Mouse (Mus musculus) fat pad, adult 2 months (tissue): ENCODE data around the gene Glipr1l2.
"Not testable (repeated sequence)": the region's sequence is repeated elsewhere in the genome, so short reads cannot be mapped to it uniquely, and the experiment has no call there.

Source experiments
- DNase-seq: peaks from one replicate; pipeline ENCODE4 v3.0.0-alpha.2; 2011; ENCODE audit warnings: low read depth, low spot score; ENCODE audit errors: extremely low read depth

Glipr1l2 gene

DNA sequence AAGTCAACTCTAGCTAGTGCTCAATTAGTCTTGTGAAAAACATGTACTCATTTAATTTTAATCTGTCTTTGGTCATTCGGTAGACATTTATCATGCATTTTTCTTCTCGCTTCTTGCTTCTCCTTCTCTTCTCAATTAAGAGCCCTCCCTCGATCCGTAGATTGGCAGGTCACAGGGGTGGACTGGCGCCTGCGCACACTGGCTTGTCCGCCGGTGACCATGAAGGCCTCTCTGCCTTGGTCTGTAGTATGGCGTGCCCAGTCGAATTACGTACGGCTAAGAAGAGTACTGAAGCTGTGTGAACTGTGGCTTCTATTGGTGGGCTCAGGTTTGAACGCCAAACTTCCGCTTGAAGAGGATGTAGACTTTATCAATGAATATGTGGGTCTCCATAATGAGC lies at the start of gene Glipr1l2:
Gene Glipr1l2 (plus strand): TSS at position 198 of the 400 bp plus-strand sequence.
- DNase-seq, result no peak

DNA sequence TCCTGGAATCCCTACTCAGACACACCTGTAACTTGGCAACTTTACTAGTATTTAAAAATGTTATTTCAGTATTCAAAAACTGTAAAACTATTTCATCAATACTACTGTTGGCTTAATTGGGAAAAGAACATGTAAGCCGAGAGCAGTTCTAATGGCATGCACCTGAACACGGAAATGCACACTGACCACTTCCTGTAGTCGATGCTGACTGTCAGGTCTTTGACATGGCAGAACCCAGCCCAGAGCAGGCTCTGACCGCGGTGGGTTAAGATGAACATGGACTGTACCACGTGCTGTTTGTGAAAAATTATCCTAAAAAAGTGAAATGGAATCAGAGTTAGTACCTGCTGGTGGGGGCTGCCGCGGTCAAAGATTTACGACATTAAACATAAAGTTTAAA lies 39.6 kb upstream of the Glipr1l2 start:
- DNase-seq, result not testable (repeated sequence)

DNA sequence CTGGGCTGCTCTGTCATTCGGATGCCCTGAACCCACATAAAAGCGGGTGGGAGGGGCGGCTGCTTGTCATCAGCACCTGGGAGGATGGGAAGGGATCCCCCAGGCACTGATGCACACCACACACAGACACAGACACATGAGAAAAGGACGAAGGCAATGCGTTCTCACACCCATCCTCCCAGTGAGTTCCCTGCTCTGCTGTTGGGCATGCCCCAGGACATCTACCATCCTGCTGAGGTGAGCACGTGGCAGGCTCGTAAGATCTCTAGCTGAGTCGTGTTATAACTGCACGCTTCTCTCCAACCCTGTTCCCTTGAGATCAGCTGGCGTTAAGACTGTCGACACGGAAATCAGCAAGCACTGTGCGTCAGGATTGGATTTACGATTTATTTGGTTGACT lies 38.9 kb upstream of the Glipr1l2 start:
- DNase-seq, result not testable (repeated sequence)

DNA sequence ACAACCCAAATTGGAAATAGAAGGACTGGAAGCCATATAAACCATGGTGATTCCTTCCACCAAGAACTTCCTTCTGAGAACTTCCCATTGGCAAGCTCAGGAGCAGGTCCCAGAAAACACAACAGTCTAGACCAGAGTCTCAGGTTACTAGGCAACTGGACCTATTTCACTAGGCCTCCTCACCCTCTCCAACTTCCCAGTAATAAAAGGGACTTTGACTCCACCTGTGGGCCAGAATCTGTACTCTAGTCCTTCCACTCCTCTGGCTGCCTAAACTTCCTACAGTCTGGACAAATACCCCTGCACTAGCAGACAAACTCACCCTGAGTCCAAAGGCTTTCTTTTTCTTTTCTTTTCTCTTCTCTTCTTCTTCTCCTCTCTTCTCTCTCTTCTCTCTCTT lies 31.9 kb upstream of the Glipr1l2 start:
- no peak for DNase-seq

DNA sequence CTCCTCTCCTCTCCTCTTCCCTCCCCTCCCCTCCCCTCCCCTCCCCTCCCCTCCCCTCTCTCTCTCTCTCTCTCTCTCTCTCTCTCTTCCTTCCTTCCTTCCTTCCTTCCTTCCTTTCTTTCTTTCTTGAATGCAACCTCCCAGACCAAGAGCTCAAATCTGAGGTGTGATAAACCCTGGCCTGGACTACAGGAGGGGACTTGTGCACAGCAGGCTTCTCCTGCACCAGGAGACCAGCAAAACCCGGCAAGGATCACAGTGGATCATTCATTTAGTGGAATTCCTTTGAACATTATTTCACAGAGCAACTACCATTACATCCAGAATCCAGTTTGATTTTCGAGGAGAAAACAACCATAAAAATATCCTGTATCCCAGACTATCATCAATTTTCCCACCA lies 31.2 kb upstream of the Glipr1l2 start:
- not testable (repeated sequence) for DNase-seq

DNA sequence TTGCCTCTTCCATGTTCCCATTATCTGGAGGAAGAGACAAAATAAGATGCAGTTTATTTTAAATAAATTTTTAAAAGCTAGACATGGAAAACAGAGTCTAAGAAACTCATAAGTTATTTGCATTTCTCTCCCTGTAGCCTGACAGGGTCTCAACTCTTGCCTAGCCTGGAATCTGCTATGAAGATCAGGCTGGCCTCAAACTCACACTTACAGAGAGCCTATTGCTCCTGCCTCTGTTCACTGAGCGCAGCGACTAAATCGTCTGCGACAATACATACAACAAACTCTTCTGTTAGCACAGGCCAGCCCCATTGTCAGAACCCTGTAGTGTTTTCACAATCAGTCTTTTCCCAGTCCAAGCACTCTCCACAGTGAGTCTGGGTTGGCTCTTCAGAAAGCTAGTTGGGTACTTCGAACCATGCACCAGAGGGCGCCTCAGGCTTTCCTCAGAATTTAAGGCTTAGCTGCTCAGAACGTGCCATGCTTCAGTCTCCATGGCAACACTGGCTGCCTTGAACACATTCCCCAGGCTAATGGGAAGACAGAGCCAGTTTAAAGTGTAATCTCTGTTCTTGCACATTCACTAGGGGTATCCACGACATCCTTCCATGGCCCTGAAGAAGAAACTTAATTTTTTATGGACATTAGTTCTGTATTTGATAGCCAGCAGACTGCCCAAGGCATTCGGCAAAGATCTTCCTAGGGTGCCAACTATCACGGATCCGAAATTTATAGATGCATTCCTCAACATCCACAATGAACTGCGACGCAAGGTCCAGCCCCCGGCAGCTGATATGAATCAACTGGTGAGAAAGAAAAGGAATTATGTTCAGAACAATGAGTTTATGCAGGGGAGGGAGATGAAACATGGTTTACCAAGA lies 23.2 kb upstream of the Glipr1l2 start, which contains the start of gene Glipr1l1:
Gene Glipr1l1 (plus strand): TSS at position 488 of the 881 bp plus-strand sequence.
- DNase-seq, result no peak

DNA sequence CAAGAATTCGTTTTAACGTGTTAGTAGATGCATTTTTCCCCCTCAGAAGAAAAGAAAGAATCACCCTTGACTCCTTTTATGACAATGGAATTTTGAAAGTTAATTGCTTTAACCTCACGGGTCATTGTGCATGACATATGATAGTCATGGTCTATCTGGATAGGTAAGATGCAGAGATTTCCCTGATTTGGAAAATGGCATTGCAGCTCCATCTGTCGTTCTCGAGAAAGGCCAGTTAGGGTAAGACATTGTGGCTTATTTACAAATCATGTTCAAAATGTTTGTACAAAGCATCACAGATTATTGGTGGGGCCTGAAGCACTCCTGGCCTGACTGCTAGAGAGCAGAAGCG lies 22.6 kb upstream of the Glipr1l2 start:
- not testable (repeated sequence) for DNase-seq

DNA sequence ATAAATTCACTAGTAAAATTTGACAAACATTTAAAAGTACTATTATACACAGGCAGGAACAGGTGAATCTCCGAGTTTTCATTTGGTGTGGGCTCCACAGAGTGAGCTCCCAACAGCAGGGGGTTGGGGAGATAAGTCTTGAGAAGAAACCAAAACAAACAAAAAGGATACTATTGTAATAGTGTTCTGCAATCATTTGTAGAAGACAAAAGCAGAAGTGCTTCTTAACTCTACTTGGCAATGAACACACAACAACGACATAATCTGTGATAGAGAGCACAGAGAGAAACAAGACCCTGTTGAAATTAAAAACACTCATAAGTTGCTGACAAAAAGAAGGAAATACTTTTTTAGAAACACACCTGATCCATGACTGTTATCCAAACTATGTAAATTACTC lies 3.1 kb upstream of the Glipr1l2 start:
- no peak for DNase-seq

DNA sequence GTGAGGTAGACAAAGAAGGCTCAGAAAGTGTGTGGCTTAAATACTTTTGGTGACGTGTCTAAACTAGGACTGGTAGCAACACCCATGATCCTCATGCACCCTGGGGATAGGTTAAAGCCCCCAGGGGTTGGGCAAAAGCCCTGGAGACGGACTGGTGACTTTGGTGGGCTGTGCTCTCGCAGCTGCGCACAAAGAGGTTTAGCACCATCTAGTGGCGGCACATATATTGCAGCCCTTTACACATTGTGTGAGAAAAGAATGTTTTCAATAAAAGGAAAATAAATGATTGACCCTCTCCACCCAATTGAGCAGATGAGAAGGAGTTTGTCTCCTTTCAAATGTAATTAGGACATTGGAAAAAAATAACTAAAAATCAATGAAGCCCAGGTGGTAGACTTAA lies 22.6 kb downstream of the Glipr1l2 start:
- DNase-seq, result not testable (repeated sequence)

DNA sequence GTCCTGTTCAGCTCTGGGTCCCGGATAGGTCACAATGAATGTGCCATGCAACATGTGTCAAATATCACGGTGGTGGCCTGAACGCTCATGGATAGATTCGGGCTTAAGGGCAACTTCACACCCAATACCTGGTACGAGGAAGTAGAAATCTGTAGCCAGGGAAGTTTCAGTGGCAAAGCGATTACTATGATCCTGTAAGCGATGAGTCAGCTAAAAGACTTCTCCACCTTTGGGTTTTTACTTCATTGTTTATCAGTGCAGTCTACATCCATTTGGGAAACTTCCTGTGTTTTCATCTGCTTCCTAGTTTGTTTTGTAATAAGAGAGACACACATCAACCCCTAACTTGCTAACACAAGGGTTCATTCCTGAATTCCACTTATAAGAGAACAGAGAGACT lies 27.2 kb downstream of the Glipr1l2 start:
- no peak for DNase-seq

DNA sequence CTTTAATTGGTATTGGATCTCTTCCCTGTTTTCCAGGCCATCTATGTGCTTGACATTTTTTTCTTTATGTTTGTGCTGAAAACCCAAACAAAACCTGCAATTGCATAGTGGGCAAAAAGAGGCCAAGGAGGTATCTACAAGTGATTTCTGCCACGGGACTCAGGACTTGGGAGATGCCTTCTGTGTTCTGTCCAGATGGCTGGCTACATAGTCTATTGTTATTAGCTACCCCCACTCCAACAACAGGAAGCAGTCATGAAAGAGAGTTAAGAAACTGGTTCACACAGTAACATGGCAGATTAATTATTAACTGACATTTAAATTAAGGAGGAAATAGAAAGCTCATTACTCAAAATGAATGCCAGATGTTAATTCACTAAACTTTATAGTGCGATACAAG lies 41.9 kb downstream of the Glipr1l2 start:
- DNase-seq, result not testable (repeated sequence)

DNA sequence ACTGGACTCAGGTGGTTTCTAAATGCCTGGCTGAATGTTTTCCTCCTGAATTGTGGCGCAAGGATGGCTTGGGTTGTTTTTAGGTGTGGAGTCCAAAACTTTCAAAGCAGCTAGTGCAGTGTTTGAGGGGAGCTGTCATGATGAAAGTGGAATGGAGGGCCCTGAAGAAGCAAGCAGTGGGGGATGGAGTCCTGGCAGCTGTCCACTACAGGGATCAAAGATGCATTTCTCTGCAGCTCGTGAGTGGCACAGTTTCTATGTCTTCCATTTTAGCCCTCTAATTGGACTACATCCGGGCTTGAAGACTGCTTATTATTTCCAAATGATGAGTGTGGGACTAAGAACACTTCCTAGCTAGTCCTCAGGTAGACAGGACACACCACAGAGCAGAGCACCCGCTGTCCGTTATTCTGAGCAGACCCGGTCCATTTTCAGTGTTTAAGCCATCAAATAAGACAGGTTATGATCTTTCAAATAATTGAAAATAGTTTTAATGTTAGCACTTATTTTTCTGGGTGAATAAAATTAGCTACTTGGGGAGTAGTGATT lies 44.6 kb downstream of the Glipr1l2 start:
- not testable (repeated sequence) for DNase-seq

DNA sequence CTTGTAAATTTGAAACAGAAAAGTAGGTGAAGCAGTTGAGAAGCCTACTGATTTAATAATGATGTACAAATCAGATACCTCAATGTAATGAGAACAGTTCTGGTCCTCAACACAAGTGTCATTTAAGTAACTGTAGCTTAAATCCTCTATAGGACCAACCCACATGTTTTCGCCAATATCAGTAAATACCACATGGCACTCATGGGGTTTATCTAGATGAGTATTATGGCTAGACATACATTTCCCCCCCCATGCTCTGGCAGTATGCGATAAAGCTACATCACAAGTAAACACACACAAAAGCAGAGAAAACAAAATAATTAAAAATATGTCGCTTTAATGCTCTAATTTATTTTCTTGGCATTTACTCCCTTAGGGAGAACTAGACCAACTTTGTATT lies 49.0 kb downstream of the Glipr1l2 start:
- DNase-seq, result no peak

DNA sequence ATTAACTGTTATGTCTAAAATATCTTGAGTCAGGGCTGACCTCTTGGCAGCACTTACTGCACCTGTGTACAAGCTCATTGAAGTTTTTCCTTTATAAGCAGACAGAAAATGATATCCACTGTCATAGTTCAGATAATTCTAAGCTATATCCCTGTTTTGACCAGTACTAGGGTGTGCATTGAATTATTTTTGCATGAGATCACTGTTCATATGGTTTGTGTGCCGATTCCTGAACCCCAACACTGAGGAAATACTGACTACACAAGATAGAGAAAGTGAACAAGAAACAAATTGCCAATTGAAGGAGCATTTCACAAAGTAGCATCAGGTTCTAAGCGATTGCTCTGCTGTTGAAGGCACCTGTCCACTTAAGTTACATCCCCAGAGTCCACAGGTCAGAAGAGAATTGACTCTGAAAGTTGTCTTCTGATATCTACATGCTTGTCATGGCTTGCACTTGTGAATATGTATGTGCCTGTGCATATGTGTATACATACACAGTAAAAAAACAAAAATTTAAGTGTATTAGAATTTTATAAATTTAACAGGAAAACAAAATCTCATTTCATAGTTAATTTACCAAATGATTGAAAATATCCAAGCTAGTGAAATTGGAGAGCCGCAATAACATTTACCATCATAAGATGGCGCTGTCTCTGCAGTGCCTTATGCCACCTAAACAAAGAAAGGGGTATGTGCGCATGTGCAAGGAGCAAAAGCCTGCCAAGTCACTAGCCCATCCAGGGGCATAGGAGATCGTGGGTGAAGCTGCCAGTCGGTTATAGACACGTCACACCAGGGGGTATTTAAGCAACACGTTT lies 55.1 kb downstream of the Glipr1l2 start:
- DNase-seq, result no peak

DNA sequence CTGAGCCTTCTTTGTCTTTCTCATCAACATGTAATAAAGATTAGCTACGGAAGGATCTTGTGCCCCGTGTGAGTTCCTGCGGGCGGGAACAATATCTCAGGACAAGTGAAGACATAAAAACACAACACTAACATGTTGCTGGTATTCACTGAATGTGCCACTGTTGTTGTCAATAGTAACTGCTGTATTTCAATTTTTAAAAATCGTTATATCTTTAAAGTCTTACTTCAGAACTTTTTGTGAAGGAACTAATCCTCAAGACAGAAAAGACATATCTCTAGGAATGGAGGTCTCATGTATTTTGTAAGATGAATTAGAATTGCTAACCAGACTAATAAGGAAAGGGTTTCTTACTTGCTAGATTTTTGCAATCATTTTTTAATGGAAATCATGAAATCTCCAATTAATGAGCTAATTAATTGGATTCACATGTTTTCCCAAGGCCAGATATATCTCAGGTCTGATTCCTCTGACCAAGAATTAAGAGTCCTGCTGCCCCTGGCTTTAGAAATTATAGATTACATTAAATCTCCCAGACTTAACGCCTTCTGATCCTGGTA lies 55.8 kb downstream of the Glipr1l2 start:
- DNase-seq, result no peak

DNA sequence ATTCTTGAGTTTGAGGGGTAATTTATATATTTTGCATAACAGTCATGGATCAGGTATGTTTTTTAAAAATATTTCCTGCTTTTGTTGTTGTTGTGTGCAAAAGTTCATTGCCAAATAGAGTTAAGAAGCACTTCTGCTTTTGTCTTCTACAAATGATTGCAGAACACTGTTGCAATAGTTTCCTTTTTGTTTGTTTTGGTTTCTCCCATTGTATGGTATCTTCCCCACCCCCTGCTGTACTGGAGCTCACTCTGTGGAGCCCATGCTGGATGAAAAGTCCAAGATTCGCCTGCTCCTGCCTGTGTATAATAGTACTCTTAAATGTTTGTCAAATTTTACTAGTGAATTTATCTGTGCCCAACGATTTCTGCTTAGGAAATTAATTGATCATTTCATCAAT lies 56.7 kb downstream of the Glipr1l2 start:
- no peak for DNase-seq
